Mouse (Mus musculus): ENCODE measurements around the gene Kpnb1. TPM values are rescaled to one million over a fixed set of nuclear protein-coding genes. Genes with fewer than 3 reads are reported as not detected.

Gene Kpnb1
- polyA plus RNA-seq, 1 experiment from 2014 or later, result 41.7 TPM

GRCm38 (mm10) chr11:97126645-97127468 lies 60.8 kb downstream of the Kpnb1 start:
- H3K27ac ChIP-seq (ENCODE audit: poor library complexity, severe bottlenecking), result no peak overlapping the region
- ATAC-seq (ENCODE audit: insufficient number of reproducible peaks, low FRiP score), result peak; percentile 67
- no peaks in the 10 kb centered on the region for H3K9me3 ChIP-seq (replicated peaks)
- H3K4me3 ChIP-seq, result peak overlapping the region; percentile 53
- H3K36me3 ChIP-seq, result no peaks in the 10 kb centered on the region
- H3K4me1 ChIP-seq (replicated peaks), result peaks cover 15% of the 10 kb centered on the region
- H3K9ac ChIP-seq, result peak overlapping the region; percentile 59
- peak overlapping the region; percentile 82 for H3K4me2 ChIP-seq
- WGBS, result 4% methylated on average over 32 of the region's 32 CpGs
- peaks cover 67% of the 10 kb centered on the region for H3K27me3 ChIP-seq (replicated peaks)

DNA sequence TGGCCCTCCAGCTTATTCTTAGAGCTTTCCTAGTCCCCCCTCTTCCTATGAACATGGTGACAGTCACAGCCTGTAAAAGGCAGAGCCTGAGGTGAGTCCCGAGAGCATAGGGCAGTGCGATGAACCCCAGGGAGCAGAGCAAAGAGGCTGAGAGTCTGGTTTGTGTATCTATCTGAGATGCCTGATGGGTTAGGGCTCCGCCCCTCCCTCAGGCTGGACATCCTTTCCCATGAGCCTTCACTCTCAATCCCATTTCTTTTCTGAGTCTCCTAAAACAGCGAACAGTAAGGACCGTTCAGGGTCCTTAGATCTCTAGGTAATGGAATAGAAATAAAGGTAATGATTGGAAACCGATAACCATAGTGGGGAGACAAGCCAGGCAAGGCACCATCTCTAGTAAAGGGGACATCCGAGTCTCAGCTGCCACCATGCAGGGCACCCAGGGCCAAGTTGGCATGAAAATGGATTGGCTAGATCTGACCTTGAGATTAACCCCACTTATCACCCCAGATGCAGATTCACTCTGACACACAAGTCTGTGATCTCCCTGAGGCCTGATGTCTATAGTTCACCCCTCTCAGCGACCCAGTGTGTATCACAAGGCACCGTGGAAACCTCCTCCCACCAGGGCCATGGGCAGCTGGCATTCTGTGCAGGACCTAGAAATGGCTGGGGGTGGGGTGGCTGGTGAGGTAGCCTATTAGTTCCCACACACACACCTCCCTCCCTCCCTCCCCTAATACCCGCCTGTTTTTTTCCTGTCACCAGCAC lies 63.2 kb downstream of the Kpnb1 start:
- no peak for ATAC-seq (ENCODE audit: insufficient number of reproducible peaks, low FRiP score)
- Histone ChIP-seq H3K9ac (no peak overlapping the region), H3K36me3 (no peaks in the 10 kb centered on the region), H3K4me2 (no peak overlapping the region), H3K9me3 (replicated peaks) (no peaks in the 10 kb centered on the region), H3K27me3 (replicated peaks) (peaks cover 54% of the 10 kb centered on the region), H3K27ac (ENCODE audit: poor library complexity, severe bottlenecking) (no peak overlapping the region), H3K4me3 (no peak overlapping the region), H3K4me1 (replicated peaks) (peaks cover 33% of the 10 kb centered on the region)
- WGBS, result 63% methylated on average over 10 of the region's 10 CpGs

- no peak for ATAC-seq (ENCODE audit: insufficient number of reproducible peaks, low FRiP score)
- H3K36me3 ChIP-seq, result no peaks in the 10 kb centered on the region
- H3K9ac ChIP-seq, result peak overlapping the region; percentile 23; the same call in 1 of the 2 replicates
- peaks cover 33% of the 10 kb centered on the region for H3K4me1 ChIP-seq (replicated peaks)
- no peak overlapping the region for H3K4me3 ChIP-seq
- WGBS, result 17% methylated on average over 11 of the region's 11 CpGs
- H3K9me3 ChIP-seq (replicated peaks), result no peaks in the 10 kb centered on the region
- H3K27ac ChIP-seq (ENCODE audit: poor library complexity, severe bottlenecking), result no peak overlapping the region
- H3K4me2 ChIP-seq, result no peak overlapping the region
- peaks cover 56% of the 10 kb centered on the region for H3K27me3 ChIP-seq (replicated peaks)
Observed at GRCm38 (mm10) chr11:97123282-97123890, 64.3 kb downstream of the Kpnb1 start.

DNA sequence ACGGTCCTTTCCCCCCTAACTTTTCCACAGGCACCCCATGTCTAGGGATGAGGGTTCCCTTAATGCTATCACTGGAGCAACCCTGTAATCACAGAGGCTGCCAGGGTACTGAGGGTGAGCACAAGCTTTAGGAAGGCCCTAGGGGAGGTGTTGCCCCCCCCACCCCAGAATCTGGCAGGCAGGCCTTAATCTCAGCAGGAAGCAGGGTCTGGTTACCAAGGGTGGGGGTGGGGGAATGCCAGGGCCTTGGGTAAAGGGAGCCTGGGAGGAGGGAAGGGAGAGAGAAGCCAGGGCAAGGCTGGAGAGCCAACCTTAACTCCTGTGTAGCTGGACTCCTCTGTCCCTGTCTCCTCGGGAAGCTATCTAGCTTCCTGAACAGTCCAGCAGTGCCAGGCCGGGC lies 67.0 kb downstream of the Kpnb1 start:
- Histone ChIP-seq H3K9ac (no peak overlapping the region), H3K4me1 (replicated peaks) (peaks cover 24% of the 10 kb centered on the region), H3K27ac (ENCODE audit: poor library complexity, severe bottlenecking) (no peak overlapping the region), H3K27me3 (replicated peaks) (peaks cover 66% of the 10 kb centered on the region), H3K9me3 (replicated peaks) (no peaks in the 10 kb centered on the region), H3K36me3 (no peaks in the 10 kb centered on the region), H3K4me3 (no peak overlapping the region), H3K4me2 (no peak overlapping the region)
- WGBS, result 46% methylated on average over 3 of the region's 3 CpGs
- no peak for ATAC-seq (ENCODE audit: insufficient number of reproducible peaks, low FRiP score)

DNA sequence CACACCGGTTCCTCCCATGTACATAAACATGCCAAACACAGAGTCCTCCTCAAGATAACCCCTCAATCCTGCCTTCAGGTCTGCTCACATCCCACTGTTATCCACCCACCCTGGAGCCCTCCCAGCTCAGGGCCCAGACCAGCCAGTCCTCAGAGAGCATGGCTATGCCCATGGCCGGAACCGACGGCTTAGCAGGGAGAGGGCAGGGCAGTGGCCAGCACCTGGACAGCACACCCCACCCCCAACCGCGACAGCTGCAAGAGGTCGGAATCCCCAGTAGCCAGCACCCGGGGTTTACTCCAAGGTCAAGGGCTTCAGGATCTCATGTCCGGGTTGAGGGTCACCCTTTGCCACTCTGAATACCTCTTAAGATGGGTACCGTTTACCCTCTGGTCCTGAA lies 67.5 kb downstream of the Kpnb1 start:
- no peaks in the 10 kb centered on the region for H3K36me3 ChIP-seq
- no peak for ATAC-seq (ENCODE audit: insufficient number of reproducible peaks, low FRiP score)
- H3K27ac ChIP-seq (ENCODE audit: poor library complexity, severe bottlenecking), result no peak overlapping the region
- H3K4me2 ChIP-seq, result no peak overlapping the region
- H3K9ac ChIP-seq, result no peak overlapping the region
- peaks cover 28% of the 10 kb centered on the region for H3K4me1 ChIP-seq (replicated peaks)
- H3K4me3 ChIP-seq, result no peak overlapping the region
- H3K27me3 ChIP-seq (replicated peaks), result peaks cover 66% of the 10 kb centered on the region
- 37% methylated on average over 10 of the region's 10 CpGs for WGBS
- no peaks in the 10 kb centered on the region for H3K9me3 ChIP-seq (replicated peaks)

- Histone ChIP-seq H3K9ac (0 out of 2 replicates have a peak overlapping the region, but pooled peaks have one; percentile 43), H3K4me3 (peak overlapping the region; percentile 51), H3K36me3 (no peaks in the 10 kb centered on the region), H3K27me3 (replicated peaks) (peaks cover 84% of the 10 kb centered on the region), H3K4me2 (peak overlapping the region; percentile 85), H3K9me3 (replicated peaks) (no peaks in the 10 kb centered on the region), H3K27ac (ENCODE audit: poor library complexity, severe bottlenecking) (no peak overlapping the region), H3K4me1 (replicated peaks) (peaks cover 25% of the 10 kb centered on the region)
- no peak for ATAC-seq (ENCODE audit: insufficient number of reproducible peaks, low FRiP score)
- WGBS, result 9% methylated on average over 11 of the region's 11 CpGs
Observed at GRCm38 (mm10) chr11:97115797-97116196, 71.9 kb downstream of the Kpnb1 start.

- Histone ChIP-seq H3K27me3 (replicated peaks) (peaks cover 87% of the 10 kb centered on the region), H3K4me1 (replicated peaks) (peaks cover 17% of the 10 kb centered on the region), H3K4me3 (peak within 1 kb of the TSS; percentile 51), H3K27ac (ENCODE audit: poor library complexity, severe bottlenecking) (no peak within 1 kb of the TSS), H3K9me3 (replicated peaks) (no peaks in the 10 kb centered on the region), H3K4me2 (peak within 1 kb of the TSS; percentile 85), H3K9ac (peak within 1 kb of the TSS; percentile 43), H3K36me3 (no peaks in the 10 kb centered on the region)
- peak; percentile 38; the same call in 1 of the 2 replicates for ATAC-seq (ENCODE audit: insufficient number of reproducible peaks, low FRiP score)
- under 1% methylated on average over 85 of the region's 87 CpGs for WGBS
Observed at GRCm38 (mm10) chr11:97114671-97115601, 72.7 kb downstream of the Kpnb1 start, which contains the start of gene Tbx21. Gene Tbx21 (minus strand): TSS chr11:97115331.

GRCm38 (mm10) chr11:97112519-97113125 lies 75.1 kb downstream of the Kpnb1 start:
- peaks cover 17% of the 10 kb centered on the region for H3K4me1 ChIP-seq (replicated peaks)
- H3K4me2 ChIP-seq, result no peak overlapping the region
- no peaks in the 10 kb centered on the region for H3K9me3 ChIP-seq (replicated peaks)
- no peak overlapping the region for H3K27ac ChIP-seq (ENCODE audit: poor library complexity, severe bottlenecking)
- H3K27me3 ChIP-seq (replicated peaks), result peaks cover 72% of the 10 kb centered on the region
- WGBS, result 73% methylated on average over 9 of the region's 9 CpGs
- no peak overlapping the region for H3K4me3 ChIP-seq
- no peak for ATAC-seq (ENCODE audit: insufficient number of reproducible peaks, low FRiP score)
- no peaks in the 10 kb centered on the region for H3K36me3 ChIP-seq
- H3K9ac ChIP-seq, result no peak overlapping the region

Data from heart, embryonic 12.5 days (tissue).